Mouse (Mus musculus): ENCODE results near the gene Tpsg1. TPM values are rescaled to one million over a fixed set of nuclear protein-coding genes. Genes with fewer than 3 reads are reported as not detected.

The Tpsg1 gene
- not detected in 2 replicates for polyA plus RNA-seq (2021; fragmentation: Nextera tagmentation)
- long read RNA-seq, experiment 1: 0 reads
- long read RNA-seq, experiment 2: 0 reads

GRCm38 (mm10) chr17:25368973-25369372 lies at the start of gene Tpsg1:
Gene Tpsg1 (plus strand): TSS chr17:25369273.

GRCm38 (mm10) chr17:25345462-25345861 lies 23.6 kb upstream of the Tpsg1 start, which contains the start of gene Tpsab1:
Gene Tpsab1 (minus strand): TSS chr17:25345562.

GRCm38 (mm10) chr17:25366005-25366404 lies 3.1 kb upstream of the Tpsg1 start, which contains the start of gene Tpsb2:
Gene Tpsb2 (plus strand): TSS chr17:25366305.

Other genes with a start within 250 kb of the Tpsg1 start
- gene Ptx4, start 248.5 kb upstream of the Tpsg1 start, polyA plus RNA-seq (2021; fragmentation: Nextera tagmentation): 0.79 and 0.80 TPM in 2 replicates
- gene Clcn7, start 235.9 kb upstream of the Tpsg1 start, polyA plus RNA-seq (2021; fragmentation: Nextera tagmentation): 31.4 and 33.7 TPM in 2 replicates
- gene Ccdc154, start 206.8 kb upstream of the Tpsg1 start, polyA plus RNA-seq (2021; fragmentation: Nextera tagmentation): not detected in 2 replicates
- gene Gm38655, start 193.8 kb upstream of the Tpsg1 start, polyA plus RNA-seq (2021; fragmentation: Nextera tagmentation): not detected in 2 replicates
- 23.3 and 25.0 TPM in 2 replicates for gene BC003965, start 184.7 kb upstream of the Tpsg1 start, polyA plus RNA-seq (2021; fragmentation: Nextera tagmentation)
- 15.3 and 15.6 TPM in 2 replicates for gene Unkl, start 180.9 kb upstream of the Tpsg1 start, polyA plus RNA-seq (2021; fragmentation: Nextera tagmentation)
- gene Gnptg, start 129.1 kb upstream of the Tpsg1 start, polyA plus RNA-seq (2021; fragmentation: Nextera tagmentation): 90.7 and 91.3 TPM in 2 replicates
- gene Tsr3, start 129.1 kb upstream of the Tpsg1 start, polyA plus RNA-seq (2021; fragmentation: Nextera tagmentation): 58.8 and 62.6 TPM in 2 replicates
- gene Baiap3, start 112.9 kb upstream of the Tpsg1 start, polyA plus RNA-seq (2021; fragmentation: Nextera tagmentation): 3.0 and 4.2 TPM in 2 replicates
- 235 and 259 TPM in 2 replicates for gene Ube2i, start 94.7 kb upstream of the Tpsg1 start, polyA plus RNA-seq (2021; fragmentation: Nextera tagmentation)
- not detected in 2 replicates for gene Prss34, start 70.9 kb upstream of the Tpsg1 start, polyA plus RNA-seq (2021; fragmentation: Nextera tagmentation)
- gene Prss28, start 60.6 kb upstream of the Tpsg1 start, polyA plus RNA-seq (2021; fragmentation: Nextera tagmentation): not detected in 2 replicates
- not detected in 2 replicates for gene Prss29, start 50.6 kb upstream of the Tpsg1 start, polyA plus RNA-seq (2021; fragmentation: Nextera tagmentation)
- not detected in 2 replicates for gene Tpsab1, start 23.7 kb upstream of the Tpsg1 start, polyA plus RNA-seq (2021; fragmentation: Nextera tagmentation)
- not detected in 2 replicates for gene Tpsb2, start 3.0 kb upstream of the Tpsg1 start, polyA plus RNA-seq (2021; fragmentation: Nextera tagmentation)
- gene Cacna1h, start 64.5 kb downstream of the Tpsg1 start, polyA plus RNA-seq (2021; fragmentation: Nextera tagmentation): 16.4 and 17.4 TPM in 2 replicates
- gene Tekt4, start 85.3 kb downstream of the Tpsg1 start, polyA plus RNA-seq (2021; fragmentation: Nextera tagmentation): 1.8 and 2.0 TPM in 2 replicates
- gene Sstr5, start 128.0 kb downstream of the Tpsg1 start, polyA plus RNA-seq (2021; fragmentation: Nextera tagmentation): 0.18 and 0.23 TPM in 2 replicates
- gene Sox8, start 201.4 kb downstream of the Tpsg1 start, polyA plus RNA-seq (2021; fragmentation: Nextera tagmentation): 43.6 and 69.7 TPM in 2 replicates
- 31.8 and 35.9 TPM in 2 replicates for gene Lmf1, start 209.8 kb downstream of the Tpsg1 start, polyA plus RNA-seq (2021; fragmentation: Nextera tagmentation)